Mouse (Mus musculus): ENCODE measurements around the gene Rab42. TPM values are rescaled to one million over a fixed set of nuclear protein-coding genes. Genes with fewer than 3 reads are reported as not detected.

Rab42 gene
- total and polyA plus RNA-seq, 2 experiments from 2014 or later = 0.71 to 2.5 TPM

- WGBS = 64% methylated on average over 2 of the region's 2 CpGs
- H3K27ac ChIP-seq (ENCODE audit: low read depth, low read length) = peak overlapping the region; percentile 93
- no peaks in the 10 kb centered on the region for H3K36me3 ChIP-seq (ENCODE audit: insufficient read depth)
- no peak for ATAC-seq
- DNase-seq = peak; percentile 21
- no peaks in the 10 kb centered on the region for H3K27me3 ChIP-seq (ENCODE audit: insufficient read depth, low read length)
- peaks cover 7% of the 10 kb centered on the region; the same call in 1 of the 2 replicates for H3K4me1 ChIP-seq (ENCODE audit: insufficient read depth)
- H3K4me3 ChIP-seq (ENCODE audit: low read depth, low read length) = peak overlapping the region; percentile 62
- H3K4me2 ChIP-seq (ENCODE audit: low read depth) = peak overlapping the region; percentile 94
- H3K9me3 ChIP-seq (ENCODE audit: low read length) = no peaks in the 10 kb centered on the region
- no peak for TF ChIP-seq CTCF (IDR thresholded peaks at IDR 0.05; ENCODE audit: low read depth)
- H3K9ac ChIP-seq = peak overlapping the region; percentile 86
Observed at GRCm38 (mm10) chr4:132273166-132273565, 30.0 kb downstream of the Rab42 start.

DNA sequence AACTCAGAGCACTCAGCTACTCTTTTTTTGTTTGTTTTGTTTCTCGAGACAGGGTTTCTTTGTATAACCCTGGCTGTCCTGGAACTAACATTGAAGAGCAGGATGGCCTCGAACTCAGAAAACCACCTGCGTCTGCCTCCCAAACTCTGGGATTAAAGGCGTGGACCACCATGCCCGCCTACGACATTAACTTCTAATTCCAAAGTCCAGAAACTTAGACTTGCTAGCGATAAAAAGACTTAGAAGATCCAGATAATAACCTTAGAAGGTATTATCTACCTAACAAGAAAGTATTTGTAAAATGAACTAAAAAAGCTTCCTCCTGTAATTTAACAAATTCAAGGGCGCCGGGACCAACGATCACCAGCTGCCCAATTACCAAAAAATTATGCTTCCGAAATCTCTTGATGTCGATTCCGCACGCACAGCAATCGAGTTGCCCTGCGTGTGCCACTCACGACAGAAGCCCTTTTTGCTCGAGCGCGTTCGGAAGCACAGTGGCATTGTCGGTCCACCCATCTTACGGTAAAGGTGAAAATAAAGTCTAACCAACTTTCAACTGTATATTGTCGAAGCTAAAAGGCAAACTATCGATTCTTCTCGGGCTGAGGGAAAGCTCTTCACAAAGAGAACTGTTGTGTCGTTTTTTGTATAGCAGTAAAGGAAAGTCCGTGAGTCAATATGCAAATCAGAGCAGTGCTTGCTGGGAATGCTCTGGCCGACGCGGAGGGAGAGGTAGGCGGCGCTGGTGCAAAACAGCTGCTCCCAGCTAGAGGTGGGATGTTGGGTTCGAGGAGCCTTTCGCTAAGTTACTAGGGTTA, 33.2 kb downstream of the Rab42 start:
- no peaks in the 10 kb centered on the region for H3K36me3 ChIP-seq (ENCODE audit: insufficient read depth)
- peak overlapping the region; percentile 87 for H3K27ac ChIP-seq (ENCODE audit: low read depth, low read length)
- H3K9ac ChIP-seq = peak overlapping the region; percentile 60
- TF ChIP-seq CTCF (IDR thresholded peaks at IDR 0.05; ENCODE audit: low read depth) = peak; percentile 72
- no peaks in the 10 kb centered on the region for H3K27me3 ChIP-seq (ENCODE audit: insufficient read depth, low read length)
- H3K4me2 ChIP-seq (ENCODE audit: low read depth) = peak overlapping the region; percentile 52
- ATAC-seq (peak; percentile 74), DNase-seq (peak; percentile 95)
- peak overlapping the region; percentile 33 for H3K4me3 ChIP-seq (ENCODE audit: low read depth, low read length)
- under 1% methylated on average over 35 of the region's 35 CpGs for WGBS
- peaks cover 2% of the 10 kb centered on the region; the same call in 1 of the 2 replicates for H3K4me1 ChIP-seq (ENCODE audit: insufficient read depth)
- H3K9me3 ChIP-seq (ENCODE audit: low read length) = no peaks in the 10 kb centered on the region

GRCm38 (mm10) chr4:132268871-132269739, 34.1 kb downstream of the Rab42 start:
- H3K4me3 ChIP-seq (ENCODE audit: low read depth, low read length) = no peak overlapping the region
- WGBS = 12% methylated on average over 6 of the region's 6 CpGs
- H3K4me1 ChIP-seq (ENCODE audit: insufficient read depth) = no peaks in the 10 kb centered on the region
- no peak overlapping the region for H3K4me2 ChIP-seq (ENCODE audit: low read depth)
- H3K36me3 ChIP-seq (ENCODE audit: insufficient read depth) = no peaks in the 10 kb centered on the region
- DNase-seq = peak; percentile 20
- TF ChIP-seq CTCF (IDR thresholded peaks at IDR 0.05; ENCODE audit: low read depth) = peak; percentile 47
- H3K9me3 ChIP-seq (ENCODE audit: low read length) = no peaks in the 10 kb centered on the region
- H3K27ac ChIP-seq (ENCODE audit: low read depth, low read length) = no peak overlapping the region
- H3K27me3 ChIP-seq (ENCODE audit: insufficient read depth, low read length) = no peaks in the 10 kb centered on the region
- no peak overlapping the region for H3K9ac ChIP-seq
- no peak for ATAC-seq

DNA sequence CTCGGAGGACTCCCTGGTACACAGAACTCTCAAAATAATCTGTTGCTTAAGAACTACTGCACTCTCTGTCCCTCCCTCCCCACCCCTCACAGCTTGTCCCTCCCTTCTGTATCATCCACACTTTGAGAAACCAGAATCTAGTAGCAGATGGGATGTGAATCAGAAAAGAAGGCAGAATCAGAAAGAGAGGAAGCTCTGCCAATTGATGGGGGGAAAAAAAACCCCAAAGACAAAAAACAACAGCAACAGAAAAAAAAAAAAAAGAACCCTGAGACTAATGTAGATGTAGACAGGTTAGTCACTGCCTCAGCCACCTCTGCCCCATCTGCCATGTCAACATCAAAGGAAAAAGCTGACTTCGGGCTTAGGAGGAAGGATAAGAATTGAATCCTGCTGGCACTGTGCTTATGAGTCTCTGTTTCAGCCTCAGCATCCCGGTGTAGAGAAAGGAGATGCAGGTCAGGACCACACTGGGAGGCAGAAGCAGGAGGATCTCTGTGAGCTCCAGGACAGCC, 36.3 kb downstream of the Rab42 start:
- H3K4me1 ChIP-seq (ENCODE audit: insufficient read depth) = no peaks in the 10 kb centered on the region
- no peak overlapping the region for H3K4me2 ChIP-seq (ENCODE audit: low read depth)
- 74% methylated on average over 3 of the region's 3 CpGs for WGBS
- no peaks in the 10 kb centered on the region for H3K27me3 ChIP-seq (ENCODE audit: insufficient read depth, low read length)
- ATAC-seq (no peak), DNase-seq (peak; percentile 18)
- H3K4me3 ChIP-seq (ENCODE audit: low read depth, low read length) = no peak overlapping the region
- no peak for TF ChIP-seq CTCF (IDR thresholded peaks at IDR 0.05; ENCODE audit: low read depth)
- no peaks in the 10 kb centered on the region for H3K36me3 ChIP-seq (ENCODE audit: insufficient read depth)
- no peak overlapping the region for H3K9ac ChIP-seq
- no peaks in the 10 kb centered on the region for H3K9me3 ChIP-seq (ENCODE audit: low read length)
- no peak overlapping the region for H3K27ac ChIP-seq (ENCODE audit: low read depth, low read length)

DNA sequence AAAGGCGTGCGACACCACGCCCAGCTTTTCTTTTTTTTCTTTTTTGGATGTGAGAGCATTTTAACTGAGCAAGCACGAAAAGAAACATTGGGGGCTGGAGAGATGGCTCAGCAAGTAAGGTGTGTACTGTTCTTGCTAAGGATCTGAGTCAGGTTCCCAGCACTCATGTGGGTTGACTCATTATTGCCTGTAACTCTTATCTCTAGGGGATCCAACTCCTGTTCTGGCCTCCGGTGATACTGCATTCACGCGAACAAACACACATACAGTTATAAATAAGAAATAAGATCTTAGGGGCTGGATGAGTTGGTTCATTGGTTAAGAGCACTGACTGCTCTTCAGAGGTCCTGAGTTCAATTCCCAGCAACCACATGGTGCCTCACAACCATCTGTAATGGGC, 39.9 kb downstream of the Rab42 start:
- H3K36me3 ChIP-seq (ENCODE audit: insufficient read depth) = no peaks in the 10 kb centered on the region
- ATAC-seq (no peak), DNase-seq (no peak)
- H3K27me3 ChIP-seq (ENCODE audit: insufficient read depth, low read length) = no peaks in the 10 kb centered on the region
- no peak overlapping the region for H3K4me3 ChIP-seq (ENCODE audit: low read depth, low read length)
- no peak overlapping the region for H3K4me2 ChIP-seq (ENCODE audit: low read depth)
- no peak overlapping the region for H3K9ac ChIP-seq
- peaks cover 13% of the 10 kb centered on the region; the same call in 1 of the 2 replicates for H3K4me1 ChIP-seq (ENCODE audit: insufficient read depth)
- no peak for TF ChIP-seq CTCF (IDR thresholded peaks at IDR 0.05; ENCODE audit: low read depth)
- H3K27ac ChIP-seq (ENCODE audit: low read depth, low read length) = no peak overlapping the region
- H3K9me3 ChIP-seq (ENCODE audit: low read length) = no peaks in the 10 kb centered on the region
- 95% methylated on average over 7 of the region's 7 CpGs for WGBS

GRCm38 (mm10) chr4:132262358-132262616, 40.9 kb downstream of the Rab42 start:
- Histone ChIP-seq H3K4me2 (ENCODE audit: low read depth) (peak overlapping the region; percentile 75; the same call in 1 of the 2 replicates), H3K36me3 (ENCODE audit: insufficient read depth) (no peaks in the 10 kb centered on the region), H3K4me1 (ENCODE audit: insufficient read depth) (peaks cover 13% of the 10 kb centered on the region; the same call in 1 of the 2 replicates), H3K9ac (no peak overlapping the region), H3K27ac (ENCODE audit: low read depth, low read length) (no peak overlapping the region), H3K4me3 (ENCODE audit: low read depth, low read length) (no peak overlapping the region), H3K9me3 (ENCODE audit: low read length) (no peaks in the 10 kb centered on the region), H3K27me3 (ENCODE audit: insufficient read depth, low read length) (no peaks in the 10 kb centered on the region)
- DNase-seq = no peak
- no peak for TF ChIP-seq CTCF (IDR thresholded peaks at IDR 0.05; ENCODE audit: low read depth)
- no peak for ATAC-seq
- WGBS = 75% methylated on average over 5 of the region's 5 CpGs
